Mouse (Mus musculus): Measurements from ENCODE around the gene Flii.

GRCm38 (mm10) chr11:60696165-60696564 is 30.9 kb downstream of the Flii start:
- TF ChIP-seq POLR2A (IDR thresholded peaks at IDR 0.05; ENCODE audit: low read depth, low read length) (no peak), CTCF (conservative IDR thresholded peaks at IDR 0.05; ENCODE audit: insufficient read depth, insufficient read length, low read depth, low read length) (no peak)

Measured in kidney, adult 2 months (tissue).